Mouse (Mus musculus) forebrain, embryonic 15.5 days (tissue): ENCODE results near the gene Rybp. TPM values are rescaled to one million over a fixed set of nuclear protein-coding genes. Genes with fewer than 3 reads are reported as not detected.

Source experiments
- ATAC-seq: fragments of 200-750 bp; cut with Nextera tagmentation; replicated peaks from 2 replicates; pipeline ENCODE4 v1.8.0; 2017; ENCODE audit warnings: mild to moderate bottlenecking, moderate TSS enrichment, moderate library complexity
- H3K27ac ChIP-seq: fragments of 300-500 bp; sonication (generic); replicated peaks from 2 replicates; pipeline ENCODE4 v1.5.1; 2015; ENCODE audit warnings: mild to moderate bottlenecking, inconsistent platforms
- H3K27me3 ChIP-seq: fragments of 300-500 bp; sonication (generic); 2 replicates; pipeline ENCODE4 v1.6.1; 2015; ENCODE audit warnings: inconsistent platforms
- H3K36me3 ChIP-seq: fragments of 300-500 bp; sonication (generic); 2 replicates; pipeline ENCODE4 v1.6.1; 2015; ENCODE audit warnings: mild to moderate bottlenecking, inconsistent platforms
- H3K4me1 ChIP-seq: fragments of 300-500 bp; sonication (generic); 2 replicates; pipeline ENCODE4 v1.6.1; 2015; ENCODE audit warnings: inconsistent platforms
- H3K4me2 ChIP-seq: fragments of 300-500 bp; sonication (generic); replicated peaks from 2 replicates; pipeline ENCODE4 v1.6.1; 2015; ENCODE audit warnings: mild to moderate bottlenecking, inconsistent platforms
- H3K4me3 ChIP-seq: fragments of 300-500 bp; sonication (generic); 2 replicates; pipeline ENCODE4 v1.5.1; 2015; ENCODE audit warnings: mild to moderate bottlenecking, inconsistent platforms
- H3K9ac ChIP-seq: fragments of 300-500 bp; sonication (generic); replicated peaks from 2 replicates; pipeline ENCODE4 v1.6.1; 2015; ENCODE audit warnings: mild to moderate bottlenecking, inconsistent platforms
- H3K9me3 ChIP-seq: fragments of 300-500 bp; sonication (generic); 2 replicates; pipeline ENCODE4 v1.6.1; 2016; ENCODE audit warnings: inconsistent platforms
- WGBS: fragments of 180-500 bp; shearing (Covaris S2); methylation state at CpG from one replicate; pipeline ENCODE4 v1.1.7; 2015; ENCODE audit warnings: mixed read lengths; 5-methylcytosine and 5-hydroxymethylcytosine counted together
- polyA plus RNA-seq: library from polyadenylated mRNA; unstranded; fragments of >200 nt; fragmentation: Nextera tagmentation; extraction: Ambion mirVana; gene quantifications from 2 replicates; pipeline ENCODE4 v1.2.1, GENCODE M21; 2015

The Rybp gene
- polyA plus RNA-seq, 1 experiment from 2014 or later: 26.8 TPM

DNA sequence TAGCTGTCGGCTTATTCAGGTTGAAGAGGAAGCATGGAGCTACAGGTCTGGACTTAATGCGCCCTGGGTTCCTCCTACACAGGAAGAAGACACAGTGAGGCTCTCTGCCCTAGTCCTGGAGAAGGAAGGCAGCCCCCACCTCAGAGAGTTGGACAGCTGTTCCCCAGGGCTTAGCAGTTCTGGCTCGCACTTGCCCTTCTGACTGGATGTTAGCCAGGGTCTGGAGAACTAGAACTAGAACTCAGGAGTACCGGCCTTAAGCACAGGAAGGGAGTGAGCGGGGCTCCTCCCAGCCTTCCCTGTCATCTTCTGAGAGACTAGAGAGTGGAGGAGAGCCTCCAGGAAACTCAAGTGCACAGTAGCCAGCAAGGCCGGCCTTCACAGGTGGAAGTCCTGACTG is 71.5 kb downstream of the Rybp start:
- no peaks in the 10 kb centered on the region for H3K36me3 ChIP-seq
- no peaks in the 10 kb centered on the region for H3K9me3 ChIP-seq
- 70% methylated on average over 6 of the region's 6 CpGs for WGBS
- H3K9ac ChIP-seq: no peak overlapping the region
- ATAC-seq: no peak
- no peak overlapping the region for H3K27ac ChIP-seq
- no peaks in the 10 kb centered on the region for H3K27me3 ChIP-seq
- H3K4me3 ChIP-seq: no peak overlapping the region
- H3K4me2 ChIP-seq: no peak overlapping the region
- H3K4me1 ChIP-seq: peaks cover 22% of the 10 kb centered on the region

DNA sequence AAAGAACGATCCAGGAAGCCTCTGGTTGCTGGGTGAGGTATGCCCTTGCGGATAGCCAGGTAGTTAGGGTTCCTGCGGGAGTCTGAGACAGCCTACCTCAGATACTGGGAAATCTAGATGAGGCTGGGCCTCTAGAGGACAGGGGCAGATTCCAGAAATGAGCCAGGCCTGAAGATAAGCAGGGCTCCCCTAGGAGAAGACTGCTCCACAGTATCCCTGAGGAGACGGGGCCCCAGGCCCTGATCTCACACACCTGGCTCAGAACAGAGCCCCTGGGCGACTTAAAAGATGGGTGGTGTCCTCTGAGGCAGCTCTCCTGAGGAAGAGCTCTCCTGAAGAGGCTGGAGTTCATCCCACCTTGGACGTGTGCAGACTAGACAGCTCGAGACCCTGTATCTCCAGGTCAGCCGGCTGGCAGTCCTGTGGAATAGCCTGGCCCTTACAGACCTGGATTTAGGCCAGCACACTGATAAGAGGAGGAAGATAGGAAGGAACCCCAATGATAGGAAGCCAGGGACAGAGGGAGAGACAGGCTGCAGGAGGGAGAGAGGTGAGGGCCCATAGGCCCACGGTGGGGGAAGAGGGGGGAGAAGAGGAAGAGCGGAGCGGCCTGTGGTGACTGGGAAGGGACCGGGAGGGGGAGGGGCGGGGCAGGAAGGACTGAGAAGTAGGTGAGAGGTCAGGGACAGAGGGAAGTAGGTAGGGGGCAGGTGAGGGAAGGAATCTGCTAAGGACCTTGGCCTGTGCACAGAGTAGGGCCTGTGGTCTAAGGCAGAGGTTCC is 73.0 kb downstream of the Rybp start:
- 65% methylated on average over 12 of the region's 13 CpGs for WGBS
- no peak overlapping the region for H3K9ac ChIP-seq
- no peak overlapping the region for H3K4me3 ChIP-seq
- no peaks in the 10 kb centered on the region for H3K9me3 ChIP-seq
- H3K4me1 ChIP-seq: peaks cover 19% of the 10 kb centered on the region
- no peak overlapping the region for H3K4me2 ChIP-seq
- H3K27me3 ChIP-seq: no peaks in the 10 kb centered on the region
- H3K36me3 ChIP-seq: no peaks in the 10 kb centered on the region
- no peak overlapping the region for H3K27ac ChIP-seq
- ATAC-seq: no peak

DNA sequence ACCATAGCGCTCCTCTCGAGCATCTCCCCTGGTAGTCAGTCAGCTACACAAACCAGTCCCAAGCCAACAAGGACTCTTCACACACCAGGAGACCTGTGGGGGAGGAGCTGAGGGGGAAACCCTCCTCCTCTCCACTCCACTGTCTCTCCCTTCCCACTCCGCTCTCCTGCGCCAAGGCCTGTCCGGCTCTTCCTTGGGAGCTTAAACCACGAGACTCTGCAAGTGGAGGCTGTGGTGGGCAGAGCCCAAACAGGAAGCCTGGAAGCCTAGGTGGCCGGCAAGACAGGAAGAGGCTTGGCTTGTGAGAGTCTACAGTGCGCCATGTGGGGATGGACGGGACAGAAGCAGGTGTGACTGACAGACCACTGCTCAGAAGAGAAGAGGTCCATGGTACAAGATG is 73.7 kb downstream of the Rybp start:
- Histone ChIP-seq H3K27ac (no peak overlapping the region), H3K4me3 (no peak overlapping the region), H3K4me1 (peaks cover 12% of the 10 kb centered on the region), H3K9ac (no peak overlapping the region), H3K4me2 (no peak overlapping the region), H3K9me3 (no peaks in the 10 kb centered on the region), H3K36me3 (no peaks in the 10 kb centered on the region), H3K27me3 (no peaks in the 10 kb centered on the region)
- 67% methylated on average over 9 of the region's 9 CpGs for WGBS
- no peak for ATAC-seq

DNA sequence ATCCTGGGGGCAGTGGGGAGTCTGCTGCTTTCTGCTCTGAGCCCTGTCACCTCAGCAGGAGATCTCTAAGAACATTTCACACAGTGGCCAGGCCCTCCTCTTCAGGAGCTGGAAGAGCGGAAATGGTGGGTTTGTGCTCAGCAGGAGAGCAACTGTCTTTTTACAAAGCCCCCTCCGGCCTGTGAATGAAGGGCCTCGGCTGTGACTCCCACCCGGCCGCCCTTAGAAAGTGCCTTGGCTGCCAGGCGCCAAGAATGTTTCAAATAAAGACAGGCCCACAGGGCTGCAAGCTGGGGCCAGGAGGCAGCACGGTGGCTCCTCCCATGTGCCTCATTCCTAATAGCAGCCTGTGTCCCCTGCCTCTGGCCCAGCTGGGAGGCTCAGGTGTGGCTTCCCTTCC is 74.5 kb downstream of the Rybp start:
- H3K36me3 ChIP-seq: no peaks in the 10 kb centered on the region
- no peaks in the 10 kb centered on the region for H3K27me3 ChIP-seq
- ATAC-seq: 0 out of 2 replicates have a peak, but pooled peaks have one; percentile 21
- 4% methylated on average over 7 of the region's 7 CpGs for WGBS
- H3K4me3 ChIP-seq: no peak overlapping the region
- H3K4me2 ChIP-seq: no peak overlapping the region
- no peak overlapping the region for H3K27ac ChIP-seq
- H3K9ac ChIP-seq: no peak overlapping the region
- peaks cover 8% of the 10 kb centered on the region for H3K4me1 ChIP-seq
- H3K9me3 ChIP-seq: no peaks in the 10 kb centered on the region

DNA sequence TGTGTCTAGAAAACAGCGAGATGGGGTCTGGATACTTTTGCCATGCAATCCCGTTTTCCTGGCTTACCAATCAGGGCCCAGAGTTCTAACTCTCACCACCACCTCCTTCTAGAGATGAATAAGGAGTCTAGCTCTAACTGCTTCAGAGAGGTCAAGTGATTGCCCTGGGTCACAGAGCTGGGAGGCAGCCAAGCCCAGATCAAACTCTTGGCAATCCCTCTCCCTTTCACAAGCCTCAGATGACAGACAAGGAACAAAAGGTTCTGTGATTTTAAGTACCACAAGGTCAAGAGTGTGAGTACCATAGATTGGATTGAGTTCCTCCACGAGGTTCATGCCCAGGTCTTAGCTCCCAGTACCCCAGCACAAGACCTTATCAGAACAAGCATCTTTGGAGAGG is 75.6 kb downstream of the Rybp start:
- no peak for ATAC-seq

DNA sequence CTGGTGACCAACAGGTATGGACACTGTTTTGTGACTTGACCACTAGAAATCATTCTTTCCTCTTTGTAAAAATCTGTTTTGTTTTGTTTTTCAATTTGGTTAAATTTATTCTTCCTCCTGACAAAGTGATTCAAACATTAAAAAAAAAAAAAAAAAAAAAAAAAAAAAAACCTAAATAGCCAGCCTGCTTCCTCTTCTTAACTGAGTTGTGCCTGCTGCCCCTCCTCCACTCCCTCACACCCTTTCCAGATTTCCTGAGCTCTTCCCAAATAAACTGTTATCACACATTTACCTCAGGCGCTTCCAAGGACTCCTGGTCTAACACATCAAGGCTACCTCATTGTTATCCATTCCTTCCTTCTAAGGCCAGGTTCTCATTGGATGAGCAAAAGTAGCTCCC is 76.8 kb downstream of the Rybp start:
- H3K9me3 ChIP-seq: no peaks in the 10 kb centered on the region
- no peaks in the 10 kb centered on the region for H3K27me3 ChIP-seq
- no peak overlapping the region for H3K4me3 ChIP-seq
- H3K4me2 ChIP-seq: no peak overlapping the region
- H3K27ac ChIP-seq: no peak overlapping the region
- no peak overlapping the region for H3K9ac ChIP-seq
- WGBS: 95% methylated on average over 1 of the region's 1 CpGs
- no peak for ATAC-seq
- H3K4me1 ChIP-seq: peaks cover 27% of the 10 kb centered on the region
- no peaks in the 10 kb centered on the region for H3K36me3 ChIP-seq

More for the DNA sequence above, 75.6 kb downstream of the Rybp start:
- Histone ChIP-seq H3K27me3 (no peaks in the 10 kb centered on the region), H3K4me1 (peaks cover 19% of the 10 kb centered on the region), H3K9me3 (no peaks in the 10 kb centered on the region), H3K4me3 (no peak overlapping the region), H3K9ac (no peak overlapping the region), H3K27ac (no peak overlapping the region), H3K4me2 (no peak overlapping the region), H3K36me3 (no peaks in the 10 kb centered on the region)
- 87% methylated on average over 3 of the region's 3 CpGs for WGBS

DNA sequence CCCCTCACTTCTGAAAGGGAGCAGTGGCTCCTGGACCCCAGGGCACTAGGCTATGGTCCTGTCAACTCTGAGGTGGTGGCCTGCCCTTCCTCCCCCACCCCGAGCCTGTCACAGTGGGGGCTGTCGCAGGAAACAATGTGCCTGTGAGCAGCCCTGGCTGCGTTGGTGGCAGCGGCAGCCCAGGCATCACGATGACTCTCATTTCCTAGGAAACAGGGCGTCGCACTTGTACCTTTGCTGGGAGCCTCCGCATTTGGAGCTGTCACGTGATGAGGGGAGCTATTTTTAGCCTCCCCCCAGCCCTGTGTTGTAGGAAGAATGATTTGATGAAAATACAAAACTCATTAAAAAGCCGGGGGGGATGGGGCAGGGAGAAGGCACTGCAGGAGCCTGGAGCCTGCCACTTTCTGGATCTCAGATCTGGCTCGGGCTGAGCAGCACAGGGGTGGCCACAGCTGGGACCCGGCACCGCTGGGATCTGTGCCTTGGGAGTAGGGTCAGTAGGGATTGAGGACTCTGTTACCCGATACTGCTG is 80.5 kb downstream of the Rybp start:
- peak overlapping the region; percentile 19; the same call in 1 of the 2 replicates for H3K4me2 ChIP-seq
- no peaks in the 10 kb centered on the region for H3K36me3 ChIP-seq
- H3K4me3 ChIP-seq: no peak overlapping the region
- ATAC-seq: peak; percentile 79
- H3K4me1 ChIP-seq: peaks cover 31% of the 10 kb centered on the region
- 2% methylated on average over 14 of the region's 14 CpGs for WGBS
- H3K9ac ChIP-seq: no peak overlapping the region
- H3K9me3 ChIP-seq: no peaks in the 10 kb centered on the region
- H3K27me3 ChIP-seq: no peaks in the 10 kb centered on the region
- peak overlapping the region; percentile 66 for H3K27ac ChIP-seq

DNA sequence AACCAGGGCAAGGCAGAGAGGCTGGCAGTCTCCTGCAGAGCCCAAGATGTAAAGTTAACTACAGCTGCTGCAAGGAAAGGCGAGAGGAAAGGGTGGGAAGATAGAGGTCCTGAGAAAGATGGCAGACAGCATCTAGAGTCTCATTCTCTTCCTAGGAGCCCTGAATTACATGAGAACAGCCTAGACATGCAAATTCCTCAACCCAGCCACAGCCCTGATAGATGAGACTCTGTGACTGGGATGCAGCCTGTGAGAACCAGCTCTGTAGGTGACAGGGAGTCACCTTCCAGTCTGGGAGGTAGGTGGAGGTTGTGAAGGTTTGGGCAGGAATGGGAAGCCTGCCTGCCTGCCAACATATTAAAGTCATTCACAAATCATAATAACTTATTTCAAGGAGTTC is 81.0 kb downstream of the Rybp start:
- peak; percentile 8; the same call in 1 of the 2 replicates for ATAC-seq
- H3K27ac ChIP-seq: peak overlapping the region; percentile 66

DNA sequence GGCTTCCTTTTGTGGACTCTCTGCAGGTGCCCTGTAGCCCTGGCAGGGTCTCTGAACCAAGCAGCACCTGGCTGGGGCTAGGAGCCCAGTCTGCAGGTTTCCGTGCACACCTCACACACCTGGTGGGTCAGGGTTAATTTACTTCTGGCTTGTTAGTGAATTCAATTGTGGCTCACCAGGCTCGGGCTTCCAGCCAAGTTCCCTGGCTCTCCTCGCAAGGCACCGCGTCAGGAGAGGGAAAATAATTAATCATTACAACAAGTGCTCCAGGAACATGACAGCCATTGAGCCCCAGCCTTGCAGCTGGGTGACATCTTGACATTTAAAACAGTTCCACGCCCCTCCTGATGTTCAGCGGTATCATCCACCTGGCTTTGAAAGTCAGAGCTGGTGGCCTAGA is 82.8 kb downstream of the Rybp start:
- WGBS: 27% methylated on average over 7 of the region's 7 CpGs
- Histone ChIP-seq H3K4me3 (no peak overlapping the region), H3K36me3 (no peaks in the 10 kb centered on the region), H3K27me3 (no peaks in the 10 kb centered on the region), H3K9me3 (no peaks in the 10 kb centered on the region), H3K4me1 (peaks cover 31% of the 10 kb centered on the region), H3K9ac (no peak overlapping the region), H3K27ac (no peak overlapping the region), H3K4me2 (no peak overlapping the region)
- ATAC-seq: no peak

More for the DNA sequence above, 81.0 kb downstream of the Rybp start:
- no peak overlapping the region for H3K4me3 ChIP-seq
- H3K4me2 ChIP-seq: no peak overlapping the region
- H3K9me3 ChIP-seq: no peaks in the 10 kb centered on the region
- WGBS: 57% methylated on average over 1 of the region's 1 CpGs
- no peaks in the 10 kb centered on the region for H3K36me3 ChIP-seq
- peaks cover 31% of the 10 kb centered on the region for H3K4me1 ChIP-seq
- H3K9ac ChIP-seq: no peak overlapping the region
- no peaks in the 10 kb centered on the region for H3K27me3 ChIP-seq

DNA sequence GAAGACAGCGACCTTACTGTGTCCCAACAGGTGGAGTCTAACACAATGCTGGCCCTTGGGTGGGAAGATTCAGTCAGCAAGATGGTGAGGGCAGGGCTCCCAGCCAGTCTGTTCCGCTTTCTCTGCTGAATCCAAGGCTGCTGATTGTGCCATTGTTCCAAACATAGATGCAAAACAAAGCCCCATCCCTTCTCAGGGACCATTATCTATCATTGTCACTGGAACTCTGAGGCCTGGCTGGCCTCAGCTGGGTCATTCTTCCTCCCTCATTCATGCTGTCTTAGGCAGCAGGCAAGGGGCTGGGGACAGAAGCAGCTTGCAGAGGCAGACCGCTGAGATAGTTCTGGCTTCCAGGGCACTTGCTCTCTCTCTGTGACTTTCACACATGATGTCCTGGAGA is 83.8 kb downstream of the Rybp start:
- Histone ChIP-seq H3K9me3 (no peaks in the 10 kb centered on the region), H3K4me1 (peaks cover 31% of the 10 kb centered on the region), H3K27me3 (no peaks in the 10 kb centered on the region), H3K9ac (no peak overlapping the region), H3K27ac (no peak overlapping the region), H3K4me3 (no peak overlapping the region), H3K4me2 (no peak overlapping the region), H3K36me3 (no peaks in the 10 kb centered on the region)
- ATAC-seq: no peak
- WGBS: 43% methylated on average over 3 of the region's 3 CpGs

DNA sequence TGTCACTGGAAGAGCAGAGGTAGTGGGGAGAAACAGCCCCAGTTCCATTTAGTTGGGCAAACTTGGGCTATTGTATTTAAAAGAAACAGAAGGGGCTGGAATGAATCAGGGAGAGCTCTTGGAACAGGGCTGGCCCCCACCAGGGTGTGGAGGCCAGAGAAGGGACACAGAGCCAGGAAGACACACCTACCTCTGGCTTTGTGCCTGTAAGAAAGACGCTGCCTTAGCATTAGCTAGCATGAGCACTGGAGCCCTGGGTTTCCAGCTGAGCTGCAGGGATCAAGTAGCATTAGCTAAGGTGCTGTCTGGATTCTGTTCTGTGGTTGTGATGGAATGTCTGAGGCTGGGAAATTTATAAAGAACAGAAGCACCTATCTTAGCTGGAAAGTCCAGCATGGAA is 85.2 kb downstream of the Rybp start:
- peaks cover 30% of the 10 kb centered on the region for H3K4me1 ChIP-seq
- no peak overlapping the region for H3K4me2 ChIP-seq
- no peak overlapping the region for H3K27ac ChIP-seq
- no peak overlapping the region for H3K4me3 ChIP-seq
- no peaks in the 10 kb centered on the region for H3K36me3 ChIP-seq
- ATAC-seq: no peak
- no peaks in the 10 kb centered on the region for H3K27me3 ChIP-seq
- no peaks in the 10 kb centered on the region for H3K9me3 ChIP-seq
- H3K9ac ChIP-seq: no peak overlapping the region
- 36% methylated on average over 1 of the region's 1 CpGs for WGBS

DNA sequence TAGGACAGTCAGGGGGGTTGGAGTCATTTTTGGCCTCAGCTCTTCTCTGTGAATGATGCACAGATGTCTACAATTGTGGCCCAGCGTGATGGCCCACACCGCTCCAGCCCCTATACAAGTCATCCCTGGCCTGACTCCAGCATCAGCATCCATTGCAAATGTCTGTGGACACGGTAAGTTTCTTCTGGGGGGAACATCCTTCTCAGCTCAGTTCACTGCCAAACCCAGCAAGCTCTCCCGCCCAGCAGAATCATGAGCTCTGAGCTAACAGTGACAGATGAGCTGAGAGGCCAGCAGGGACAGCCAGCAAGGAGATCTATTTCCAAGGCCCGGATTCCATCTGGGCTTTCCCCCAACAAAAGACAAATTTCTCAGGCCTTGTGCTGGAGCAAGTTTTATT is 90.2 kb downstream of the Rybp start:
- Histone ChIP-seq H3K9ac (no peak overlapping the region), H3K27ac (no peak overlapping the region), H3K4me2 (no peak overlapping the region), H3K4me3 (no peak overlapping the region), H3K9me3 (no peaks in the 10 kb centered on the region), H3K36me3 (no peaks in the 10 kb centered on the region), H3K4me1 (peaks cover 16% of the 10 kb centered on the region), H3K27me3 (no peaks in the 10 kb centered on the region)
- no peak for ATAC-seq
- WGBS: 60% methylated on average over 5 of the region's 5 CpGs
